Mouse (Mus musculus): Measurements from ENCODE around the gene Ubald1.

Gene Ubald1

GRCm38 (mm10) chr16:4880136-4880825 is at the start of gene Ubald1:
TSS of gene Ubald1 (minus strand) at chr16:4880315.
- DNase-seq (ENCODE audit: low spot score in 2 of 2): peak; percentile 96 to 98

- no peak for DNase-seq (ENCODE audit: low spot score in 2 of 2)
Observed at GRCm38 (mm10) chr16:4928474-4928873, 48.4 kb upstream of the Ubald1 start.

GRCm38 (mm10) chr16:4927967-4928366 is 47.9 kb upstream of the Ubald1 start:
- no peak for DNase-seq (ENCODE audit: low spot score in 2 of 2)

GRCm38 (mm10) chr16:4923996-4924395 is 43.9 kb upstream of the Ubald1 start:
- no peak for DNase-seq (ENCODE audit: low spot score in 2 of 2)

- no peak for DNase-seq (ENCODE audit: low spot score in 2 of 2)
Observed at GRCm38 (mm10) chr16:4922481-4922880, 42.4 kb upstream of the Ubald1 start.

GRCm38 (mm10) chr16:4920556-4920955 is 40.4 kb upstream of the Ubald1 start:
- no peak for DNase-seq (ENCODE audit: low spot score in 2 of 2)

- DNase-seq (ENCODE audit: low spot score in 2 of 2): no peak
Observed at GRCm38 (mm10) chr16:4916608-4917007, 36.5 kb upstream of the Ubald1 start.

- DNase-seq (ENCODE audit: low spot score in 2 of 2): no peak
Observed at GRCm38 (mm10) chr16:4915931-4916330, 35.8 kb upstream of the Ubald1 start.

- DNase-seq (ENCODE audit: low spot score in 2 of 2): peak; percentile 91 to 95
Observed at GRCm38 (mm10) chr16:4913783-4914735, 33.9 kb upstream of the Ubald1 start.

GRCm38 (mm10) chr16:4912907-4913782 is 33.0 kb upstream of the Ubald1 start:
- DNase-seq (ENCODE audit: low spot score in 2 of 2): no peak

- DNase-seq (ENCODE audit: low spot score in 2 of 2): no peak
Observed at GRCm38 (mm10) chr16:4912074-4912648, 32.0 kb upstream of the Ubald1 start.

- no peak for DNase-seq (ENCODE audit: low spot score in 2 of 2)
Observed at GRCm38 (mm10) chr16:4910758-4911157, 30.6 kb upstream of the Ubald1 start.

- DNase-seq (ENCODE audit: low spot score in 2 of 2): no peak
Observed at GRCm38 (mm10) chr16:4909745-4910144, 29.6 kb upstream of the Ubald1 start.

GRCm38 (mm10) chr16:4907972-4908371 is 27.9 kb upstream of the Ubald1 start:
- no peak for DNase-seq (ENCODE audit: low spot score in 2 of 2)

GRCm38 (mm10) chr16:4907386-4907785 is 27.3 kb upstream of the Ubald1 start:
- DNase-seq (ENCODE audit: low spot score in 2 of 2): no peak

GRCm38 (mm10) chr16:4906559-4906958 is 26.4 kb upstream of the Ubald1 start:
- no peak for DNase-seq (ENCODE audit: low spot score in 2 of 2)

GRCm38 (mm10) chr16:4905591-4905990 is 25.5 kb upstream of the Ubald1 start:
- no peak for DNase-seq (ENCODE audit: low spot score in 2 of 2)

- DNase-seq (ENCODE audit: low spot score in 2 of 2): no peak
Observed at GRCm38 (mm10) chr16:4904878-4905277, 24.8 kb upstream of the Ubald1 start.

- no peak for DNase-seq (ENCODE audit: low spot score in 2 of 2)
Observed at GRCm38 (mm10) chr16:4903491-4904102, 23.5 kb upstream of the Ubald1 start.

- DNase-seq (ENCODE audit: low spot score in 2 of 2): no peak
Observed at GRCm38 (mm10) chr16:4902390-4902789, 22.3 kb upstream of the Ubald1 start.

GRCm38 (mm10) chr16:4901167-4901566 is 21.1 kb upstream of the Ubald1 start:
- DNase-seq (ENCODE audit: low spot score in 2 of 2): no peak
